Mouse (Mus musculus) layer of hippocampus, postnatal 14 days (tissue): ENCODE results near the gene Psd4. TPM values are rescaled to one million over a fixed set of nuclear protein-coding genes. Genes with fewer than 3 reads are reported as not detected.

Source experiments
- DNase-seq, 2 experiments: peaks; one replicate each; pipeline ENCODE4 v3.0.0; 2021 to 2022; ENCODE audit warnings: low spot score in 2 of 2, mixed read lengths in 1 of 2
- total RNA-seq, 2 experiments: library from RNA; stranded (reverse); gene quantifications; 2 replicates each; pipeline ENCODE4 v1.2.3; 2021

Gene Psd4
- total RNA-seq, 2 experiments from 2014 or later = 1.2 to 1.8 TPM

DNA sequence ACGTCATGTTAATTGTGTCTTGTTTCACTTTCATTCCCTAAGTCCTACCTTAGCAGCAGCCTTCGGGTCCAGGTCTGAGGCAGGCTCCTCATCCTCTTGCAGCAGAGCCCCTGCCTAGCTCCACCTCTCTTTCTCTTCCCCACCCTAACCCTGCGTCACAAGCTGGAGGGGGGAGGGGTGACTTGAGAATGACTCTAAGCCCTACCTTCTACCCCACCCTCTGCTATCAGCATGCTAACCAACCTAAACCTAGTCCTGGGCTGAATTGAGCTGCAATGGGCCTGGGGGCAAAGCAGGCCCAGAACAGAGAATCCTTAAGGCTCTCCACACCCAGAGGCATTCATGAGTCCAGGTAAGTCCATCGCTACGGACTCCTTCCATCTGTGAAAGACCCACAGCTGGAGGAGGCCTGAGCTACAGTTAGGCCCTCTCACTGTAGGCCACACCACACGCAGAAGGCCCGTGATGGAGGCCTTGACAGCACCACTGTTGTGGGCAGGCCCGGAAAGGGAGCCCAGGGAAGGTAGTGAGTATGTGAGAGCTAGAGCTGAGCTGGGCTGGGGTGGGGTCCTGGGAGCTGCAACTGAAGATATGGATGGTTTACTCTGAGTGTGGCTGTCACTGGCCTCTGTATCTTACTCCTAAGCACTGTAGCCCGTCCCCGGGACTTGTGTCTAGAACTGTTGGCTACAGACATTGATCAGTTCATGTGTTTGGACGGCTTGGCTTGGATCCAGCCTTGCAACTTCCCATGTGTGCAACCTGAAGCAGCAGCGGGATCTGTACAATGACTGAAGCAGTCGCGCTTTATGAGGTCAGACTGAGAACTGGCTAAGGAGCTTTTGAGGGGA, 18.0 kb downstream of the Psd4 start:
- DNase-seq = no peak

GRCm38 (mm10) chr2:24386158-24386963, 19.0 kb downstream of the Psd4 start:
- DNase-seq = no peak

- no peak for DNase-seq
These were observed 19.6 kb downstream of the Psd4 start for GRCm38 (mm10) chr2:24386964-24387320.

- peak in 1 of 2 experiments; percentile 47 for DNase-seq
These were observed 20.2 kb downstream of the Psd4 start for GRCm38 (mm10) chr2:24387361-24388283.

GRCm38 (mm10) chr2:24393251-24393650, 25.9 kb downstream of the Psd4 start:
- DNase-seq = no peak

GRCm38 (mm10) chr2:24397115-24397514, 29.7 kb downstream of the Psd4 start:
- DNase-seq = no peak

DNA sequence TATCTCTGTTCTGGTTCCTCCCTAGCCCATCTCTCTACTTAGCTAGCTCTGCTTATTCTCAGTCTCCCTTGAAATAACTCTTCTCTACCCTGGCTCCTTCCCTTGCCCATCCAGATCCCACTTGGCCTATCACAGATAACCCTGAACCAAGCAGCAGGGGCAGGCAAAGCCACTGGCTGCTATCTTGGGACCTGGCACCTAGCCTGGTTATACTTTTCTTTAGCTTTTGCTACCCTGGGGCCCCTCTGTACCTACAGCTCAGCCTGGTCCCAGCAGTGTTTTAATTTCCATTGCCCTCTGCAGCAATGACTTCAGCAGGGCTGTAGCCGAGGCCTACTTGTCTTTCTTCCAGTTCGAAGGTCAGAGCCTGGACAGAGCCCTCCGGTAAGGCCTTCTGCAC, 33.3 kb downstream of the Psd4 start:
- no peak for DNase-seq

DNA sequence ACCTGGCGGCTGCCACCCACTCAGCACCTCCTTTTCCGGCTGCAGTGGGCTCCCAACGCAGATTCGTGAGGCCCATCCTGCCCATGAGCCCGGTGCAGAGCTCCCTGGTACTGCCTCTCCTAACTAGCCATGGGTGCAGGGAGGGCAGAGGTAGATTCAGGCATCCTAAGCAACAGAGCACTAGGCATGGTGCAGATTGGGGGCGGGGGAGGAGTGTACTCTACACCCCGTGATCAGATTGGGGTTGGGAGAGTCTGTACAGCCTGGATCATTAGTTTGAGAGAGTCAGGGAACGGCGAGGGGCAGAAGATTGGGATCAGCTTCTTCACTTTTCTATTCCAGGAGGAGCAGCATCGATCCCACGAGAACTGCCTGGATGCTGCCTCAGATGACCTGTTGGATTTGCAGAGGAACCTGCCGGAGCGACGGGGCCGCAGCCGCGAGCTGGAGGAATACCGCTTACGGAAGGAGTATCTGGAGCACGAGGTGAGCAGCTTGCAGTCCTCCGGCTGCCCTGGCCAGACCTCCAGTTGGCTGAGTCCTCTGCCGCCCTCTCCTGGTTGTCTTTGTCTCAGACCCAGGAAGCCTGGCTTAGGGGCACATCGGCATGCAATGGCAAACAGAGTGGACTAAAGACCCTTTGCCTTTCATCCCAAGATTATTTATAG, 38.1 kb downstream of the Psd4 start:
- DNase-seq = peak; percentile 40 to 61

DNA sequence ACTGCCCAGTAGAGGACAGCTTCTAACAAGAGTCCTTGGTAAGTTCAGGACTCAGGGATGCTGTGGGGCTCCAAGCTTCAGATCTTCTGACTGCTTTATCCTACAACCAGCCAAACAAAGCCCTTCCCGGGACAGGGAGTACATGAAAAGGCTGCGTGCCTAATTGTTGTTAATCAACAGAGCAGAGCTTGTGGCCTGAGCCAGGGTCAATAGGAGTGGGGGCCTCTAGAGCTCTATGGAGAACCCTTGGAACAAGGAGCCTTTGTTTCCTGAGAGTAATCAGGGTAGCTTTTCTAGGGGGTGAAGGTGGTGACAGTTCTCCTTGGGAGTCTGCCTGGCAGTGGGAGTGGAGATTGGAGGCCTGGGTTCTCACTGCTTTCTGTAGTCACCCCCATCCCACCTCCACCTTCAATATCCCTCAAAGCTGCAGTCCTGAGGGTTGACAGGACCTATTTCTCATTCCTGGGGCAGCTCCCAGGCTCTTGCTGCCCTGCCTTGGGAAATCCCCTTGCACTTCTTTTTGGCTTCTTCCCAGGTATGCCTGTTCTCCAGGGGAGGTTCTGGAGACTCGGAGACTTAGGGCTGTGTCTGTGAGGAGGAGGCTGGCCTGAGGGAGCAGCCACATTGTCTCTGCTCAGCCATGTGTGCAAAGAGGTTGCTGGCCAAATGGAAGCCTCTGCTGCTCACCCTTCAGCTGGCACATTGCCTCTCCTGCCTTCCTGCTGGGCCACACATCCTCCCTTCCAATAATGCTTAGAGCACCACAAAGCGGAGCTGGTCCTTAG, 40.5 kb downstream of the Psd4 start:
- peak in 1 of 2 experiments; percentile 49 for DNase-seq

GRCm38 (mm10) chr2:24409166-24409565, 41.8 kb downstream of the Psd4 start:
- peak; percentile 61 to 66 for DNase-seq

DNA sequence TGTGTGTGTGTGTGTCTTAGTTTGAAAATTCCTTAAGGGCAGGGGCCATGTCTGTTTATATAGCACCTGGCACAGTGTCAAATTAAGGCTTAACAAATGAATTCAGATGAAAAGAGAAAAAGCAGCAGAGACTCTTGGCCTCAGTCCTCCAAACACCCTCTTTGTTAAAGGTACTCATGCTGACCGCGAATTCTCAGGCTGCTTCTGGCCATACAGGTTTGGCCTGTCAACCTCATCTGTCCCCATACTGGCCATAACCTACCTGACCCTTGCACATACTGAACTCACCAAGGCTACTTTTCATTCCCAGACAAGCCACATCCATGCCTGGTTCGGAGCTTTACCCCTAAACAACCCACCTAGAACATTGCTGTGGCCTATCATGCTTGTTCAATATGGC, 45.8 kb downstream of the Psd4 start:
- no peak for DNase-seq

DNA sequence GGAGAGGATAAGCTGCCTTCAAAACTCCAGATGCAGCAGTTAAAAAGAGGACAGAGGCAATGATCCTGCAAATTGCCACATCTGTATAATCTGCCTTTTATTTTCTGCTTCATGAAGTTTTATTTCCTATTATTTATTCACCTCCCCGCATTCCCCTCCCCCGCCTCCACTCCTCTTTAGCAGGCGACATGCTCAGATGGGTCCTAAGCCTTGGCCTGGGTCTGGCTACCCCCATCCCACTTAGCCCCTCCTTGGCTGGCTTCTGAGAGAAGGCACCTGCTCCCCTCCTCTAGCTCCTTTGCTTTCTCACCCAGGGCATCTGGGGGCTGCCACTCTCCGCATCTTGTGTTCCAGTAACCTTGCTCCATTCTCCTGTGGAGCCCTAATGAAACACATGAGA, 46.3 kb downstream of the Psd4 start:
- DNase-seq = no peak

DNA sequence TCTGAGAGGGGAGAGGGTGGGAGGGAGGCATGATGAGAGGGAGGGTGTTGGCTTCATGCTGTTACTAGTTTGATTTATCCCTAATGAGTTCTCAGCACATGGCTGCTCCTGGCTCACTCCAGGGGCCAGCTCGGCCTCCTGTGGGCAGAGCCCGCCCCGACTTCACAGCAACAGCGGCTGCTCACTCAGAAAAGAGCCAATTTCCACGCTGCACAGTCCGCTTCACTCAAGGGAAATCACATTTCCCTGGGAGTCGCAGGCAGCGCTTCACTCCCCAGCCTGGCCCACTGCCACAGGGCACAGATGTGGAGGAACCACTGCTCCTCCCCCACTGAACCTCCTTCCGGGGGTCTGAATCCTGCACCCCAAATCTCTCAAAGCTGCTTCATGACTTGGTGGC, 49.3 kb downstream of the Psd4 start:
- DNase-seq = no peak

DNA sequence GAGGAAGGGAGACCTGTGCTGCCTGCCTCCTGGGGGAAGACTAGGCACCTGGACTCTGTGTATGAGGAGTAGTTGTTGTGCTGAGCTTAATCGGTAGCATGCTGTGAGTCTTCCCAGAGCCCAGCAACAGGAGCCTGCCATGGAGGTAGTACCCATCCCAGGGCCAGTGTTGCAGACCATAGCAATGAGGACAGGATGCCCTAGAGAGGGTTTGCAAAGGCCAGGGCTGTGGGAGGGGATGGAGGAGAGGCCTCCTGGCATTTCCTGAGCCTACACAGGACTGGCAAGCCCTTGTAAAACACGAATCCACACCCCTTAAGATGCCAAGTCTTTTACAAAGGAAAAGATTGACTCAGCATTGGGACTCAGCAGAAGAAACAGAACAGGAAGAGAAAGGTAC, 49.7 kb downstream of the Psd4 start:
- DNase-seq = no peak

DNA sequence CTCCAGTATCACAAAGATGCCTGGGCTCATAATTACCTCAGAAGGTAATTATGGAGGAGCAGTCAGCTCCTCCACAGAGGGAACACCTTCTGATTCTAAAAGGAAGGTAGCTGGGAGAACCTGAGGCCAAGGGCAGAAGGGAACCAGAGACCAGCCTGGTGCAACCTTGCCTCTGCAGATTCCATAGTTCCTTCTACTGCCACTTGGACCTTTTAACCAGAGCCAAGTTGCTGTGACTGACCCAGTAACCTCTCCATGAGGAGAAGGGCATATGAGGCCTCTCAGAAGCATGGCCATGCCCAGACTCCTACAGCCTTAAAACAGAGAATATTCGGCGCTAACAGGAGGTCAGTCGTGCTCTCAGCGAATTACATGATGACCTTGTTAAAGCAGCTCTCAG, 50.2 kb downstream of the Psd4 start:
- DNase-seq = no peak

DNA sequence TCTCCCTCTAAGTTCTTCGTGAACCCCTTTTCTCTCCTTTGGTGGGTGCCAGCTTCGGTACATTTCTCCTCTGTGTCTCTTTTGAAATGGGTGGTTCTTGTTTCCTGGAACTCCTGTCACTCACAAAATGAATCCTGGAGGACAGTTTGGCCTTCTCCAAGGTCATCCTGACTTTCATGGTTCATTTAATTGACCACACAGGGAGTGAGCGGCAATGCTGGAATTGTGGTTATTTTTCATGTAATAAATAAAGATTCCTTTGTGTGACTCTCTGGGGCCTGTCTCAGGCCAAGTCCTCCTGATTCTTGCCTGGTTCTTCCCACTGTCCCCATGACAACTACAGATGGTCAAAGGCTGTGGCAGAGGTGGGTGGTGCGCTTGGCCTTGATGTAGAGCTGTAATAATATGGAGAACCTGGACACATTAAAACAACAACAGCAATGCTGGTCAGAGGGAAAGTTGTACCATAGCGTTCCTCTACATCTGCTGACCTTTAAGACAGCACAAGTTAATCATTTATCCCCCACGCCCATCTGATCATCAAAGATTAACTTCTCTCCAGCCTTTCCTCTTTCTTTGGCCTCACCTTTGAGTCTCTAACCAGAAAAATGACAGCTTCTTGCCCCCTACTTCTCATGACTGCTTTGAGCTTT, 54.0 kb downstream of the Psd4 start:
- DNase-seq = no peak

- DNase-seq = no peak
These were observed 55.4 kb downstream of the Psd4 start for GRCm38 (mm10) chr2:24422815-24423214.

- DNase-seq = no peak
These were observed 58.2 kb downstream of the Psd4 start for GRCm38 (mm10) chr2:24425630-24426029.

GRCm38 (mm10) chr2:24427866-24428675, 60.7 kb downstream of the Psd4 start:
- DNase-seq = no peak
